Comparison of ENCODE assay signal across 8 mouse cellular contexts in genomic region chr8:71988110-71988866, GRCm38 (mm10). TPM values are rescaled to one million over a fixed set of nuclear protein-coding genes. Genes with fewer than 3 reads are reported as not detected.
DNase-seq lines count a peak whose midpoint lies in the region; ATAC-seq and TF ChIP-seq lines count a peak whose summit lies in the region.

No protein-coding gene starts in this region.

- TF ChIP-seq POLR2A in bone marrow, adult 2 months (IDR thresholded peaks at IDR 0.05; ENCODE audit: borderline replicate concordance, control insufficient read depth, low read depth, low read length), result peak; percentile 43; the same call in 1 of the 2 replicates

- DNase-seq in CD4-positive helper T cell, adult 2 months (ENCODE audit: low read depth, low spot score), result peak; percentile 71
- peak; percentile 73 for DNase-seq in forebrain, embryonic 11.5 days (ENCODE audit: low spot score)
- DNase-seq in heart, postnatal 4 days, result peak; percentile 51
- peak; percentile 55 to 71 for DNase-seq in layer of hippocampus, adult 8-10 months (ENCODE audit: low spot score in 2 of 2)
- peak; percentile 58 to 61 for DNase-seq in lung, adult 18-20 months
- DNase-seq in testis, postnatal 14 days (ENCODE audit: low spot score), result peak; percentile 48

- ATAC-seq in forebrain, embryonic 11.5 days (replicated peaks; ENCODE audit: low FRiP score), result peak; percentile 68
- peak; percentile 94 for ATAC-seq in neural tube, embryonic 15.5 days (ENCODE audit: low FRiP score)

- peak overlapping the region; percentile 54 for H3K4me2 ChIP-seq in forebrain, embryonic 11.5 days (ENCODE audit: low read depth, low read length, severe bottlenecking)
- H3K4me2 ChIP-seq in neural tube, embryonic 15.5 days, result peak overlapping the region; percentile 73

- 22% methylated on average over 24 of the region's 24 CpGs for WGBS in bone marrow, adult 2 months
- 17% methylated on average over 24 of the region's 24 CpGs for WGBS in forebrain, embryonic 11.5 days
- WGBS in neural tube, embryonic 15.5 days, result 12% methylated on average over 24 of the region's 24 CpGs

- TF ChIP-seq CTCF in bone marrow, adult 2 months (IDR thresholded peaks at IDR 0.05; ENCODE audit: control insufficient read depth, insufficient read depth, low read length), result no peak

- H3K9ac ChIP-seq in forebrain, embryonic 11.5 days (ENCODE audit: low read length), result peak overlapping the region; percentile 55
- H3K9ac ChIP-seq in neural tube, embryonic 15.5 days (replicated peaks), result peak overlapping the region; percentile 59

- no peak overlapping the region for H3K27ac ChIP-seq in bone marrow, adult 2 months (ENCODE audit: control insufficient read depth, insufficient read depth, low read depth, low read length, poor library complexity)
- no peak overlapping the region for H3K27ac ChIP-seq in forebrain, embryonic 11.5 days (ENCODE audit: low read depth, low read length)
- H3K27ac ChIP-seq in neural tube, embryonic 15.5 days (replicated peaks), result peak overlapping the region; percentile 73

- no peaks in the 10 kb centered on the region; the same call in 1 of the 2 replicates for H3K4me1 ChIP-seq in bone marrow, adult 2 months (ENCODE audit: control insufficient read depth, insufficient read depth, low read length)
- no peaks in the 10 kb centered on the region for H3K4me1 ChIP-seq in forebrain, embryonic 11.5 days (replicated peaks; ENCODE audit: control insufficient read depth, insufficient read depth, low read length)
- H3K4me1 ChIP-seq in neural tube, embryonic 15.5 days, result peaks cover 6% of the 10 kb centered on the region

- peak overlapping the region; percentile 41 for H3K4me3 ChIP-seq in bone marrow, adult 2 months (replicated peaks; ENCODE audit: control insufficient read depth, low read depth, low read length)
- peak overlapping the region; percentile 31 for H3K4me3 ChIP-seq in forebrain, embryonic 11.5 days (ENCODE audit: low read depth, low read length)
- peak overlapping the region; percentile 49 for H3K4me3 ChIP-seq in neural tube, embryonic 15.5 days (replicated peaks)

- no peaks in the 10 kb centered on the region for H3K9me3 ChIP-seq in forebrain, embryonic 11.5 days (ENCODE audit: control insufficient read depth, low read length)
- H3K9me3 ChIP-seq in neural tube, embryonic 15.5 days (replicated peaks), result no peaks in the 10 kb centered on the region

- no peaks in the 10 kb centered on the region for H3K36me3 ChIP-seq in forebrain, embryonic 11.5 days (ENCODE audit: control insufficient read depth, insufficient read depth, low read length)
- H3K36me3 ChIP-seq in neural tube, embryonic 15.5 days, result no peaks in the 10 kb centered on the region

- no peaks in the 10 kb centered on the region for H3K27me3 ChIP-seq in forebrain, embryonic 11.5 days (ENCODE audit: control insufficient read depth, insufficient read depth, low read length)
- H3K27me3 ChIP-seq in neural tube, embryonic 15.5 days (replicated peaks), result no peaks in the 10 kb centered on the region

RNA-seq across cellular contexts. Expression of gene Cyp4f18, which starts 21.1 kb away (rescaled TPM):
- polyA plus RNA-seq in bone marrow, adult 2 months (2011; ENCODE audit: insufficient read depth, insufficient read length, low replicate concordance, missing spikeins), result 48.0 and 160 TPM in 2 replicates
- 0.68 and 0.81 TPM in 2 replicates for polyA plus RNA-seq in forebrain, embryonic 11.5 days (2014; fragmentation: Nextera tagmentation; extraction: Ambion mirVana)
- under 1 TPM; 0.21 to 0.38 TPM for total RNA-seq in heart, postnatal 4 days (2021)
- not detected for total RNA-seq in layer of hippocampus, adult 8-10 months (2022)
- 1.2 and 1.3 TPM in 2 replicates for polyA plus RNA-seq in neural tube, embryonic 15.5 days (2015; fragmentation: Nextera tagmentation; extraction: Ambion mirVana)

RNA-seq across cellular contexts. Expression of gene Zfp961, which starts 37.5 kb away (rescaled TPM):
- polyA plus RNA-seq in bone marrow, adult 2 months (2011; ENCODE audit: insufficient read depth, insufficient read length, low replicate concordance, missing spikeins), result 7.4 and 10.4 TPM in 2 replicates
- 29.0 and 31.2 TPM in 2 replicates for polyA plus RNA-seq in forebrain, embryonic 11.5 days (2014; fragmentation: Nextera tagmentation; extraction: Ambion mirVana)
- total RNA-seq in heart, postnatal 4 days (2021), result 10 to 100 TPM in 1 of 2 experiments, 1 to 10 TPM in 1; 8.8 to 12.3 TPM
- total RNA-seq in layer of hippocampus, adult 8-10 months (2022), result 10 to 100 TPM; 17.4 to 22.9 (median 17.9) TPM
- 13.8 and 19.4 TPM in 2 replicates for polyA plus RNA-seq in neural tube, embryonic 15.5 days (2015; fragmentation: Nextera tagmentation; extraction: Ambion mirVana)

RNA-seq across cellular contexts. Expression of gene Olfr372, which starts 52.7 kb away (rescaled TPM):
- not detected in 2 replicates for polyA plus RNA-seq in bone marrow, adult 2 months (2011; ENCODE audit: insufficient read depth, insufficient read length, low replicate concordance, missing spikeins)
- polyA plus RNA-seq in forebrain, embryonic 11.5 days (2014; fragmentation: Nextera tagmentation; extraction: Ambion mirVana), result not detected in 2 replicates
- total RNA-seq in heart, postnatal 4 days (2021), result not detected
- not detected for total RNA-seq in layer of hippocampus, adult 8-10 months (2022)
- polyA plus RNA-seq in neural tube, embryonic 15.5 days (2015; fragmentation: Nextera tagmentation; extraction: Ambion mirVana), result not detected in 2 replicates

Comparison
In these comparisons a context has a peak if more than half of its experiments do, and no peak if none do; other contexts are left out.
1. RNA of gene Cyp4f18, which starts 21.1 kb away (polyA plus RNA-seq): 48.0 to 160 TPM in bone marrow, adult 2 months; 1.2 to 1.3 TPM in neural tube, embryonic 15.5 days and 0.68 to 0.81 TPM in forebrain, embryonic 11.5 days; every median in the first group is over 10 times any median in the second.
2. Peak in every context shown above with its lines, with median percentiles within 50 percentile points of each other: DNase-seq and H3K4me3 ChIP-seq.